ENCODE assay signal across 17 mouse cellular contexts in the genomic region with DNA sequence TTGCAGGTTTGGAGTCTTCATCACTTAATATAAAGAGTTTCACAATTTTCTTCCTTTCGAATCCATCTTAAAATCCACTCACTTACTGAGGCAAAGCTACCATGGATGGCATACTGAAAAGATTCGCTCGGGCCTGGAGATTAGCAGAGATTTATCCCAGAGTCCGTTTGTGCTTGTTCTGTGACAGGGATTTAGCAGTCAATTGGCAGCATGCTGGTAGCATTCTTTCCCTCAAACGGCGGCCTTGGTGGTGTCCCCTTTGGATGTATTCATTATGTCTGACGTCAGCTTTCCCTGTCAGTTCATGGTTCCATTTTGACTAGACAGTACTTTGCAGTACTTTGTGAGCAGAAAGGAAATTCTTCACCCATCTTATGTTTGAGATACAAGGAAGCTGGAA.
"Had no signal": no experiment of that assay in that cellular context is flagged by ENCODE, and none has a peak within 500 bp of the region (broad histone marks: within the 10 kb centered on the region; RNA-seq: fewer than 3 reads in every experiment).

No protein-coding gene starts in this region.

- H3K4me1 ChIP-seq: kidney, embryonic 15.5 days; megakaryocyte, embryonic 14.5 days; midbrain, embryonic 12.5 days had no signal

- H3K27ac ChIP-seq: kidney, embryonic 15.5 days; left cerebral cortex, adult 2 months; liver, embryonic 14.5 days; midbrain, embryonic 12.5 days had no signal

- H3K4me2 ChIP-seq: kidney, embryonic 15.5 days; lung, embryonic 14.5 days; midbrain, embryonic 12.5 days had no signal

- H3K36me3 ChIP-seq: kidney, embryonic 15.5 days; midbrain, embryonic 12.5 days had no signal

- H3K9me3 ChIP-seq: kidney, embryonic 15.5 days; midbrain, embryonic 12.5 days had no signal

- H3K4me3 ChIP-seq: kidney, embryonic 15.5 days; left cerebral cortex, adult 2 months; megakaryocyte, embryonic 14.5 days; midbrain, embryonic 12.5 days had no signal

- DNase-seq: kidney, adult 11 months; kidney, adult 8-10 months; kidney, postnatal 10 days; kidney, postnatal 36 days; layer of hippocampus, postnatal 36 days; liver, postnatal 0 days; lung, embryonic 14.5 days; lung, postnatal 36 days; thymus, adult 18-20 months; thymus, postnatal 14 days; thymus, postnatal 4 days had no signal

- H3K27me3 ChIP-seq: kidney, embryonic 15.5 days; megakaryocyte, embryonic 14.5 days had no signal

- H3K9ac ChIP-seq: kidney, embryonic 15.5 days; liver, embryonic 14.5 days; liver, postnatal 0 days; lung, embryonic 14.5 days; midbrain, embryonic 12.5 days had no signal

- ATAC-seq: liver, postnatal 0 days; lung, postnatal 0 days had no signal
